Mouse (Mus musculus): ENCODE results near the gene Tspan1. TPM values are rescaled to one million over a fixed set of nuclear protein-coding genes. Genes with fewer than 3 reads are reported as not detected.

The Tspan1 gene
- polyA plus RNA-seq, 1 experiment from 2014 or later = 330 TPM

DNA sequence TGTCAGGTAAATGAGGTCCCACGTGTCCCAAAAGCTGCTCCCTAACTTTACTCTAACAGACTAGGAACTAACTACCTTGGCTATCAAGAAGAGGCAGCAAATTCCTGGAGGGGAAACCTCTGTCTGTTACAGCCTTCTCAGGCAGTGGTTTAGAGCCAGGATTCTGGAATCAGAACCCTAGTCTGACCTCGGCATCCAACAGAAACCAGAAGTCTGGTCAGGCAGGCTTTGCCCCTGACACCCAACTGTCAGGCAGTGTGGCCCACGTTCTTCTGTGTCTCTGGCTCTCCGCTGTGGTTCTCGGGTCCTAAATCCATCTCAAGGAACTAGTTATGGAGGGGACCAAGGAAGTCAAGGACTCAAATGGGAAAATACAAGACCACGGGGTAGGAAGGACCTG lies 16.2 kb downstream of the Tspan1 start, which contains the start of gene Lurap1:
Gene Lurap1, minus strand, starts transcription at position 101 of the 400 bp plus-strand sequence.
- TF ChIP-seq CTCF (IDR thresholded peaks at IDR 0.05; ENCODE audit: low read depth) (no peak), EP300 (optimal IDR thresholded peaks at IDR 0.05) (no peak)
- H3K4me3 ChIP-seq (ENCODE audit: low read depth, low read length) = peak within 1 kb of the TSS; percentile 77
- DNase-seq (ENCODE audit: low spot score) = no peak
- H3K9me3 ChIP-seq (ENCODE audit: control insufficient read depth, low read length) = no peaks in the 10 kb centered on the region
- H3K27ac ChIP-seq (replicated peaks) = peak within 1 kb of the TSS; percentile 95
- no peaks in the 10 kb centered on the region; the same call in none of the 2 replicates for H3K4me1 ChIP-seq (replicated peaks; ENCODE audit: control insufficient read depth, insufficient read depth)
- H3K4me2 ChIP-seq (replicated peaks; ENCODE audit: low read depth) = peak within 1 kb of the TSS; percentile 65
- peaks cover 34% of the 10 kb centered on the region for H3K36me3 ChIP-seq (ENCODE audit: control insufficient read depth, insufficient read depth, low read length)
- no peaks in the 10 kb centered on the region for H3K27me3 ChIP-seq (ENCODE audit: control insufficient read depth, insufficient read depth, low read length)
- ATAC-seq (ENCODE audit: low FRiP score, low TSS enrichment) = no peak
- peak within 1 kb of the TSS; percentile 90 for H3K9ac ChIP-seq (ENCODE audit: low read length)
- 59% methylated on average over 6 of the region's 6 CpGs for WGBS

DNA sequence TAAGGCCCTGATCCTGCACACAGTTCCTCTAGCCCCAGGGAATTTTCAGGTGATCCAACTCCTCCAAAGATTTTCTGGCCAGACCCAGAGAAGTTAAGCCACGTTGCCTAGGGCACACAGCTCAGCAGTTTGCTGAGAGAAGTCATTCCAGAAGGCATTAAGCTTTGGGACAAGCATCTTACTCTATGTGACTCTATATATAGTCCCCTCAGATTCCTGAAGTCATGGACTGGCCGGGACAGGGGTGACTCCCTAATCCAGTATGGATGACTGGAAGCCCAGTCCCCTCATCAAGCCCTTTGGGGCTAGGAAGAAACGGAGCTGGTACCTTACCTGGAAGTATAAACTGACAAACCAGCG lies 16.6 kb downstream of the Tspan1 start:
- Histone ChIP-seq H3K27ac (replicated peaks) (peak overlapping the region; percentile 95), H3K4me3 (ENCODE audit: low read depth, low read length) (peak overlapping the region; percentile 77), H3K36me3 (ENCODE audit: control insufficient read depth, insufficient read depth, low read length) (peaks cover 30% of the 10 kb centered on the region), H3K9me3 (ENCODE audit: control insufficient read depth, low read length) (no peaks in the 10 kb centered on the region), H3K27me3 (ENCODE audit: control insufficient read depth, insufficient read depth, low read length) (no peaks in the 10 kb centered on the region), H3K4me1 (replicated peaks; ENCODE audit: control insufficient read depth, insufficient read depth) (no peaks in the 10 kb centered on the region; the same call in none of the 2 replicates), H3K9ac (ENCODE audit: low read length) (peak overlapping the region; percentile 90), H3K4me2 (replicated peaks; ENCODE audit: low read depth) (peak overlapping the region; percentile 65)
- TF ChIP-seq EP300 (optimal IDR thresholded peaks at IDR 0.05) (no peak), CTCF (IDR thresholded peaks at IDR 0.05; ENCODE audit: low read depth) (no peak)
- DNase-seq (ENCODE audit: low spot score) (no peak), ATAC-seq (ENCODE audit: low FRiP score, low TSS enrichment) (0 out of 2 replicates have a peak, but pooled peaks have one; percentile 0)
- 11% methylated on average over 4 of the region's 4 CpGs for WGBS

DNA sequence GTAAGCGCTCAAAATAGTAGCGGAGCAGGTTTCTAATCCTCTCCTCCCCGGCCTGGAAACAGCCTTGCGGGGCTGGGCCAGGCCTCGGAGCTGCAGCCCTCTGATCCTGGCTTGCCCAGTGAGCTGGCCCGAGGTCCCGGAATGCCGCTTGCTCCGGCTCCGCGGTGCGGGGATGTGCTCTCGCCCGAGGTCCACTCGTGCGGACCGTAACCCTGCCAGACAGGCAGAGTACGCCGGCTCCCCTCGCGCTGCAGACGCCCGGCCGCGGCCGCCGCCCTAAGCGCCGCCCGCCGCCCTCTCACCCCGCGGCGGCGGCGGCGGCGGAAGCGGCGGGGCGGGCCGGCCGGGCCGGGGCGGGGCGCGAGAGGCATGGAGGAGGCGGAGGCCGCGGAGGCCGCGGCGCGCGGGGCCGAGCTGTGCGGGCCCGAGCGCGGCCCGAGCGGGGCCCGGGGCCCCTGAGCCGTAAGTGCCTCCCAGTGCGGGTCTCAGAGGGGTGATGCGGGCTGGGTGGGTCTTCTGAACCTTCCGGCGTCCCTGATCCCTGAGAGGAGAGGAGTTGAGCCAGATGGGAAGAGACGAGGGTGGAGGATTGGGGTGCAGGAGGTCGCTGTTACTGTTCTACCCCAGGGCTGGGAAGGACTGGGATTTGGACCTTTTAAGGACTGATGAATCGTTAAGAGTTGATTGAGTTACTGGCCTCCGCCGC lies 17.1 kb downstream of the Tspan1 start:
- no peaks in the 10 kb centered on the region; the same call in none of the 2 replicates for H3K4me1 ChIP-seq (replicated peaks; ENCODE audit: control insufficient read depth, insufficient read depth)
- DNase-seq (ENCODE audit: low spot score) (peak; percentile 83), ATAC-seq (ENCODE audit: low FRiP score, low TSS enrichment) (peak; percentile 91)
- H3K27ac ChIP-seq (replicated peaks) = peak overlapping the region; percentile 95
- no peaks in the 10 kb centered on the region for H3K9me3 ChIP-seq (ENCODE audit: control insufficient read depth, low read length)
- WGBS = 0% methylated on average over 54 of the region's 73 CpGs
- H3K4me3 ChIP-seq (ENCODE audit: low read depth, low read length) = peak overlapping the region; percentile 77
- no peaks in the 10 kb centered on the region for H3K27me3 ChIP-seq (ENCODE audit: control insufficient read depth, insufficient read depth, low read length)
- peak overlapping the region; percentile 90 for H3K9ac ChIP-seq (ENCODE audit: low read length)
- TF ChIP-seq EP300 (optimal IDR thresholded peaks at IDR 0.05) (no peak), CTCF (IDR thresholded peaks at IDR 0.05; ENCODE audit: low read depth) (no peak)
- H3K36me3 ChIP-seq (ENCODE audit: control insufficient read depth, insufficient read depth, low read length) = peaks cover 25% of the 10 kb centered on the region
- H3K4me2 ChIP-seq (replicated peaks; ENCODE audit: low read depth) = peak overlapping the region; percentile 65

DNA sequence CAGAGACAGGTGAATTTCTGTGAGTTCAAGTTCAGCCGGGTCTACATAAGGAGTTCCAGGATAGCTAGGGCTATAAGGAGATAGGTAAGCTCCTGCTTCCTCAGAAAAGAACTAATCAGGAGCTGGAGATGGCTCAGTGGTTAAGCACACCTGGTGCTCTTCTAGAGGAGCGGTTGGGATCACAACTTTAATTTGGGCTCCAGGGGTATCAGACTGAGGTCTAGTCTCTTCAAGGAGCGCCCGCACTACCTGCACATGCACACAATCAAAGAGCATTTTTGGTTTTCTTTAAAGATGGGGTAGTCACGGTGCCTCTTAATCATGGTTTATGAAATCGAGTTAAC lies 17.6 kb downstream of the Tspan1 start:
- 23% methylated on average over 6 of the region's 6 CpGs for WGBS
- peak overlapping the region; percentile 65 for H3K4me2 ChIP-seq (replicated peaks; ENCODE audit: low read depth)
- ATAC-seq (ENCODE audit: low FRiP score, low TSS enrichment) (no peak), DNase-seq (ENCODE audit: low spot score) (no peak)
- H3K27ac ChIP-seq (replicated peaks) = peak overlapping the region; percentile 95
- no peaks in the 10 kb centered on the region for H3K27me3 ChIP-seq (ENCODE audit: control insufficient read depth, insufficient read depth, low read length)
- H3K36me3 ChIP-seq (ENCODE audit: control insufficient read depth, insufficient read depth, low read length) = peaks cover 19% of the 10 kb centered on the region
- H3K9me3 ChIP-seq (ENCODE audit: control insufficient read depth, low read length) = no peaks in the 10 kb centered on the region
- no peaks in the 10 kb centered on the region; the same call in none of the 2 replicates for H3K4me1 ChIP-seq (replicated peaks; ENCODE audit: control insufficient read depth, insufficient read depth)
- H3K4me3 ChIP-seq (ENCODE audit: low read depth, low read length) = peak overlapping the region; percentile 77
- TF ChIP-seq CTCF (IDR thresholded peaks at IDR 0.05; ENCODE audit: low read depth) = no peak
- no peak for TF ChIP-seq EP300 (optimal IDR thresholded peaks at IDR 0.05)
- peak overlapping the region; percentile 90 for H3K9ac ChIP-seq (ENCODE audit: low read length)

DNA sequence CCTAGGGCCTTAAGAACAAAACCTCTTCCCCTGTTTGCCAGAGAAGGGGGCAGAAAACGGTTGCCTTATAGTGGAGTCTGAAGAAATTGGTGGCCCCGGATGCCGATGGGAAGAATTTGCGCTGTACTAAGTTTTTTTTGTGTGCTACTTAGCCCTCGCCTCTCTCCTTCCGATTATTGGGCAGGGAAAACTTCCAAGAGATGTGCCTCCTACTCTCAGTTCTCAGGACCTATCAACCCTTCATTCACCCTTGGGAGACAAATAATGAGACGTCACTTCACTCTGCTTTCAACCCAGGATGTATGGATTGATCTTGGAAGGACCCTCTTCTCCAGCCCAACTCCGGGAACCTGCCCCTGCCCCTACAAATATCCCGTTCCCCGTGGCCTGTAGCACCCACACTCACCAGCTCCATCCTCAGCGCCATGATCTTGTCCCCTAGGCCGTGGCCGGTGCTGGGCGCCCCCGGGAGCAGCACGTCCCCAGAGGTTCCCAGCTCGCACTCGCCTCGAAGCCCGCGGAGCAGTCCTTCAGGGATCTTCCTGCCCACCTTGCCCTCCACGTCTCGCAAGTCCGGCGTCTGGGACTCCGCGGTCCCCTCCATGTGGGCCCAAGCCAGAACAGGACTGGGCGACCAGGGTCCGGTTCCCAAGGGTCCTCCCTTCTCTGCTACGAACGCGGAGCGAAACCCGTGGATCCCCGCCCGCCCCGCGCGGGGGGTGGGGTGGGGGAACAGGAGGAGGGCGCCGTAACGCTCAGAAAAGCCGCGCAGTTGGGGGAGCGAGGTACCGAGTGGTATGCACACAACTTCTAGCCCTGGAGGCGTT lies 23.3 kb downstream of the Tspan1 start:
- ATAC-seq (ENCODE audit: low FRiP score, low TSS enrichment) (peak; percentile 58), DNase-seq (ENCODE audit: low spot score) (peak; percentile 69)
- WGBS = under 1% methylated on average over 47 of the region's 47 CpGs
- Histone ChIP-seq H3K9ac (ENCODE audit: low read length) (peak overlapping the region; percentile 67), H3K9me3 (ENCODE audit: control insufficient read depth, low read length) (no peaks in the 10 kb centered on the region), H3K27ac (replicated peaks) (no peak overlapping the region; the same call in 1 of the 2 replicates), H3K4me1 (replicated peaks; ENCODE audit: control insufficient read depth, insufficient read depth) (no peaks in the 10 kb centered on the region), H3K27me3 (ENCODE audit: control insufficient read depth, insufficient read depth, low read length) (no peaks in the 10 kb centered on the region), H3K4me2 (replicated peaks; ENCODE audit: low read depth) (peak overlapping the region; percentile 93), H3K4me3 (ENCODE audit: low read depth, low read length) (peak overlapping the region; percentile 58), H3K36me3 (ENCODE audit: control insufficient read depth, insufficient read depth, low read length) (no peaks in the 10 kb centered on the region)
- TF ChIP-seq CTCF (IDR thresholded peaks at IDR 0.05; ENCODE audit: low read depth) (no peak), EP300 (optimal IDR thresholded peaks at IDR 0.05) (no peak)
